Mouse (Mus musculus) liver, adult (tissue): ENCODE results near the gene Hnrnpul2.

Experiments used
- GATA4 ChIP-seq: IDR thresholded peaks from 2 replicates; pipeline ENCODE4 v1.6.1; 2014; ENCODE audit warnings: mild to moderate bottlenecking, low read length; ENCODE audit not compliant: insufficient replicate concordance

The Hnrnpul2 gene

GRCm38 (mm10) chr19:8819596-8820423 is at the start of gene Hnrnpul2:
TSS of gene Hnrnpul2 (plus strand) at chr19:8820010.
- no peak; the same call in 1 of the 2 replicates for TF ChIP-seq GATA4

- TF ChIP-seq GATA4: no peak
Measured at GRCm38 (mm10) chr19:8770567-8771270, 49.1 kb upstream of the Hnrnpul2 start, which contains the start of gene Tmem223. TSS of gene Tmem223 (plus strand) at chr19:8770996.

DNA sequence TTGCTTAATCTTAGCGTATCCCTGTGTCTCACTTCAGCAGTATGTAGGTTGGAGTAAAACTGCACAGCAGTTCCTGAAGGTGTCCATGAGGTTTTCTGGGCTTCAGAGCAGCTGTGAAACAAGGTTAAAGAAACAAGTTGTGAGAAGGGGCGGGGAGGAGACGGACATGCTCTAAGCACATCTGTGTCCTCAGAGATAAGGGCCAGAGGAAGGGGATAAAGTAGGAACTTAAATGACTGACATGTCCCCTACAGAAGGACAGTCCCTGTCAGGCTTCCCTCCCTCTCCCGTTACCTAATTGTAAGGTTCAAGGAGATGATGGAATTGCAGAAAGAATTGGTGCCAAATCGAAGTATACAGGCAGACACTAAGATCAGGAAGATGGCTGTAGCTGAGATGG is 46.8 kb upstream of the Hnrnpul2 start:
- no peak for TF ChIP-seq GATA4

DNA sequence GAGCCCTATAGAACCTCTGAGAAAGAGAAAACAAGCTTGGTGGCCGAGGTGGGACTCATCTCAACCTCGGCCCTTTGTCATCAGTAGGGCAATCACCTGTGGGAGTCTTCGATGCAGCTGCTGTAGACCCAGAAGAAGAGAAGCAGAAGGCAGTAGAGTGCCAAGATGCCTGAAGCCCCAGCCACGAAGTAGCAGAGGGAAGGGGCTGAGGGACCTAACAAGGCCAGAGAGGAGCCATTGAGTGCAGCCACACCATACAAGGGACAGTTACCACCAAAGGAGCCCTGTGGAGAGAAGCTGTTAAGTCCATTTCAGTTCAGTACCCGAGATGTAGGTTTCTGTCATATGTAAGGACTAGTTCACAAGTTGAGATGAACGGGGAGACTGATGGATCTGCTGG is 46.4 kb upstream of the Hnrnpul2 start:
- TF ChIP-seq GATA4: no peak

- peak; percentile 64; the same call in 1 of the 2 replicates for TF ChIP-seq GATA4
Measured at GRCm38 (mm10) chr19:8774086-8774835, 45.5 kb upstream of the Hnrnpul2 start, which contains the start of gene Tmem179b. TSS of gene Tmem179b (minus strand) at chr19:8774467.

DNA sequence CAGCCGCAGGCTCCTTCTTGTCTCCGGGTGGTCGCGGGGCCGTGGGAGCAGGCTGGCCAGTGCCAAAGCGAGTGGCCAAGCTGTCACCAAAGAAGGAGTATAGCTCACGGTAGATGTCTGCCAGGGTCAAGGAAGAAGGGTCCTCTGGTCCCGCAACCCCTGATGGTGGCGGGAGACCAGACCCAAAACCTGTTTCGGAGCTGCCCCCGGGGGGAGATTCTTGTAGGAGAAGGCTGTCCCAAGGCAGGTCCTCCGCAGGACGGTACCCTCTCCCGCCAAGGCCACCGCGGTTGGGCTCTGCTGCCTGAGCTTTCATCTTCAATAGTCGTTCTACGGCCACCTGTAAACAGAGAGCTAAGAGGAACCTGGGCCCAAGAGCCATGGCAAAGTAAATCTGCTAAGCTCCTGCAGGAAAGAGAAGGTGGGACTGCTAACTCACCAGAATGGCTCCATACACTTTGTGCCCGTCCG is 44.8 kb upstream of the Hnrnpul2 start:
- no peak for TF ChIP-seq GATA4

- no peak for TF ChIP-seq GATA4
Measured at GRCm38 (mm10) chr19:8786008-8786781, 33.6 kb upstream of the Hnrnpul2 start, which contains the start of gene Taf6l. TSS of gene Taf6l (minus strand) at chr19:8786417.

- TF ChIP-seq GATA4: no peak
Measured at GRCm38 (mm10) chr19:8788521-8788920, 31.3 kb upstream of the Hnrnpul2 start.

DNA sequence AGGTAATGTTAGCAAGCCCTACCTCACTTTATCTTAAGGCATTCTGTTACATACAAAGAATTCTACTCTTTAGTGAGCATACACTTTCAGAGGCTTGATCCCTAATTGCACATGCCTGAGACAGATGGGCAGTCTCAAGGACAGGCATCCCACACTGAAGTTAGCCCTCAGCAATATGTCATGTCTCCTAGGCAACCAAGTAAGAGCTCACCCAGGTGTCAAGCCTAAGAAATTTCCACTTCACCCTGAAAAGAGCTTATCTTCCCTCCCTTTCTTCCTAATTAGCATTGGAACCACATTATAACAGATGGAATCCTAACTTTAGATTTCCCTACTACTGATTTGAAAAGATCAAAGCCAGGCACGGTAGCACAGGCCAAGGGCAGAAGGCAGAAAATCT is 30.6 kb upstream of the Hnrnpul2 start:
- no peak for TF ChIP-seq GATA4

DNA sequence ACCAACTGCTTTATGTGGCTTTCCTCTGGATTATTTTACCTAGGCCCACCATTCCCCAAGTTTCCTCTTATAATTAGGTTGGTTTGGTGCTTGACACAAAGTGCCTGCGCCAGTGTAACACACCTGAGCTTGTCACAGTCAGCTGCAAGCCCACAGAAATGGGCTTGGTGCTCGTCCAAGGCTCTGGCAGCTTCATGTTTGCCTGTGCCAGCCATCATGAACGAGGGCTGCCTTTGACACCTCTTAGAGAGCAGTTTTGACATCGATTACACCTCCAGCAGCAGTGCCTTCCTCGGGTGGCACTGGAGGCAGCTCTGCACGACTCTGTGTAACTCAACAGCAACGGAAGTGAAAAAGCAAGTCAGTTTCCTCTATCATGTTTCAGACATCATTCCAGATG is 29.6 kb upstream of the Hnrnpul2 start:
- no peak for TF ChIP-seq GATA4

DNA sequence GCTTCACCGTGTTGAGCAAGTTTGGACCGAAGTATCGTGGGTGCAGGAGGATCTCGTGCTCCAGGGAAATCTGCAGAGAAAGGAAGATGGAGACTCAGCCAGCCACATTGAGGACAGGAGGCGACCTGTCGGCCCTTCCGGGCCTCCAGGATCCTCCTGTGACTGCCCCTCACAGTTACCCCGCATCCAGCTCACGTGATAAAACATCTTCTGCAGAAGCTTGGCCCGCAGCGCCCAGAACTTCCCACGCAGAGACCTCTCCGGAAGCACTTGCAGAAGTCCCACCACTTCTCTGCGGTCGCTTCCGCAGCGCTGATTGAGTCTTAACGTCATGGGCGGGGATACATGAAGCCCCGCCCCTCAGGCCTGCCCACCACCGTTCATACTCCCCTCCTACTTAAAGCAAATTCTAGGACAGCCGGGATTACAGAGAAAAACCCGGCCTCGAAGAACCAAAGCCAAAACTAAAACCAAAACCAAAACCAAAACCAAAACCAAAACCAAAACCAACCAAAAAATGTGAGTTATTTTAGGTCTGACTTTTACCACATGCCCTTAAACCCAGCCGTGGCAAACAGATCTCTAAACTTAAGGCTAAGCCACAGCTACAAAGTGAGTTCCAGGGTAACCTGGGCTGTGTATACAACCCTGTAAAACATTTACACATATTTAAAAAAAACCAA is 21.4 kb upstream of the Hnrnpul2 start, which contains the start of gene Polr2g:
Gene Polr2g, minus strand, starts transcription at position 314 of the 683 bp plus-strand sequence.
- TF ChIP-seq GATA4: peak; percentile 26; the same call in 1 of the 2 replicates

DNA sequence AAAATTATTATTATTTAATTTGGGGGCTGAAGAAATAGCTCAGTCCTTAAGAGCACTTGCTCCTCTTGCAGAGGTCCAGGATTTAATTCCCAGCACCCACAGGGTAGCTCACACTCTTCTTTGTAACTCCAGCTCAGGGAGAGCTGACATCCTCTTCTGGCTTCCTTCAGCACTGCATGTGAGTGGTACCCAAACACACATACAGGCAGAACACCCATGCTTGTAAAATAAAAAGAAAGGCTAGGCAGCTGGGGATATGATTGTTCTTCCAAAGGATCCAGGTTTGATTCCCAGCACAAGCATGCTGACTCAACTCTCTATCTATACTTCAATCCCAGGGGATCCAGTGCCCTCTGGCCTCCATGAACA is 20.9 kb upstream of the Hnrnpul2 start:
- no peak for TF ChIP-seq GATA4

GRCm38 (mm10) chr19:8802130-8802821 is 17.5 kb upstream of the Hnrnpul2 start, which contains the start of gene Zbtb3:
TSS of gene Zbtb3 (plus strand) at chr19:8802555.
- TF ChIP-seq GATA4: peak; percentile 48; the same call in 1 of the 2 replicates
